Comparison of ENCODE assay signal across 9 mouse cellular contexts in genomic region chr1:179853421-179853820, GRCm38 (mm10). TPM values are rescaled to one million over a fixed set of nuclear protein-coding genes. Genes with fewer than 3 reads are reported as not detected.
A peak's percentile ranks its signal among the peaks of the same experiment; 100 is the strongest.
DNase-seq lines count a peak whose midpoint lies in the region; ATAC-seq lines count a peak whose summit lies in the region.
"Had no signal": no experiment of that assay in that cellular context is flagged by ENCODE, and none has a peak within 500 bp of the region (broad histone marks: within the 10 kb centered on the region; RNA-seq: fewer than 3 reads in every experiment).

No protein-coding gene starts in this region.

- peak; percentile 23 for DNase-seq in adrenal gland, postnatal 25 days
- DNase-seq in adrenal gland, postnatal 10 days = no peak
- peak; percentile 27 to 49 for DNase-seq in left cerebral cortex, adult 18-20 months (ENCODE audit: low spot score in 2 of 2)
- no peak for DNase-seq in left cerebral cortex, adult 8-10 months (ENCODE audit: low spot score in 2 of 2)
- peak; percentile 46 for DNase-seq in NIH3T3 (ENCODE audit: low read depth)
- peak; percentile 27 for DNase-seq in thymus, postnatal 25 days
- DNase-seq in hindbrain, embryonic 10.5 days (ENCODE audit: low spot score) = no peak

- H3K27ac ChIP-seq in limb, embryonic 15.5 days = no peak overlapping the region
- no peak overlapping the region for H3K27ac ChIP-seq in hindbrain, embryonic 10.5 days
- H3K27ac ChIP-seq: heart, embryonic 15.5 days had no signal

- H3K4me2 ChIP-seq in limb, embryonic 15.5 days = no peak overlapping the region
- H3K4me2 ChIP-seq: heart, embryonic 15.5 days had no signal

- no peak overlapping the region for H3K9ac ChIP-seq in limb, embryonic 15.5 days
- H3K9ac ChIP-seq: heart, embryonic 15.5 days had no signal

- 25% methylated on average over 4 of the region's 4 CpGs for whole genome bisulfite sequencing in limb, embryonic 15.5 days
- WGBS in hindbrain, embryonic 10.5 days = 50% methylated on average over 4 of the region's 4 CpGs

- H3K4me3 ChIP-seq in limb, embryonic 15.5 days = no peak overlapping the region
- no peak overlapping the region for H3K4me3 ChIP-seq in hindbrain, embryonic 10.5 days
- H3K4me3 ChIP-seq: heart, embryonic 15.5 days had no signal

- H3K27me3 ChIP-seq in limb, embryonic 15.5 days = no peaks in the 10 kb centered on the region
- H3K27me3 ChIP-seq in hindbrain, embryonic 10.5 days (ENCODE audit: insufficient read depth, poor library complexity, severe bottlenecking) = peaks cover 5% of the 10 kb centered on the region; the same call in 1 of the 2 replicates

- no peaks in the 10 kb centered on the region for H3K36me3 ChIP-seq in limb, embryonic 15.5 days
- no peaks in the 10 kb centered on the region for H3K36me3 ChIP-seq in hindbrain, embryonic 10.5 days
- H3K36me3 ChIP-seq: heart, embryonic 15.5 days had no signal

- H3K4me1 ChIP-seq in limb, embryonic 15.5 days = peaks cover 6% of the 10 kb centered on the region
- peaks cover 10% of the 10 kb centered on the region; the same call in 1 of the 2 replicates for H3K4me1 ChIP-seq in hindbrain, embryonic 10.5 days (replicated peaks)

- ATAC-seq in limb, embryonic 15.5 days (ENCODE audit: insufficient number of reproducible peaks, low FRiP score, low TSS enrichment, low read depth) = 0 out of 2 replicates have a peak, but pooled peaks have one; percentile 10

- H3K9me3 ChIP-seq in limb, embryonic 15.5 days = no peaks in the 10 kb centered on the region
- H3K9me3 ChIP-seq in hindbrain, embryonic 10.5 days = no peaks in the 10 kb centered on the region
- H3K9me3 ChIP-seq: heart, embryonic 15.5 days had no signal

RNA-seq across cellular contexts. Expression of gene Ahctf1, which starts 49.9 kb away (rescaled TPM):
- 38.1 and 41.6 TPM in 2 replicates for total RNA-seq in adrenal gland, postnatal 25 days (2021)
- 10 to 100 TPM; 32.5 to 36.3 TPM for total RNA-seq in adrenal gland, postnatal 10 days (2021)
- 10 to 100 TPM; 35.8 to 37.2 TPM for total RNA-seq in left cerebral cortex, adult 18-20 months (2021)
- 10 to 100 TPM; 35.4 to 38.4 (median 36.1) TPM for total RNA-seq in left cerebral cortex, adult 8-10 months (2022)
- polyA plus RNA-seq in limb, embryonic 15.5 days (2015; fragmentation: Nextera tagmentation; extraction: Ambion mirVana) = 17.8 and 20.6 TPM in 2 replicates
- 23.6 and 32.4 TPM in 2 replicates for polyA plus RNA-seq in hindbrain, embryonic 10.5 days (2016; fragmentation: Nextera tagmentation; extraction: Ambion mirVana)

RNA-seq across cellular contexts. Expression of gene Gm10518, which starts 50.2 kb away (rescaled TPM):
- not detected in 2 replicates for total RNA-seq in adrenal gland, postnatal 25 days (2021)
- total RNA-seq in adrenal gland, postnatal 10 days (2021) = not detected
- total RNA-seq in left cerebral cortex, adult 18-20 months (2021) = under 1 TPM in 1 of 2 experiments, not detected in 1; 0.26 TPM
- not detected for total RNA-seq in left cerebral cortex, adult 8-10 months (2022)
- 0.19 TPM in 1 of 2 replicates, not detected in the other for polyA plus RNA-seq in limb, embryonic 15.5 days (2015; fragmentation: Nextera tagmentation; extraction: Ambion mirVana)
- polyA plus RNA-seq in hindbrain, embryonic 10.5 days (2016; fragmentation: Nextera tagmentation; extraction: Ambion mirVana) = 0.15 and 0.18 TPM in 2 replicates
- polyA plus RNA-seq: heart, embryonic 15.5 days had no signal

Comparison
In these comparisons a context has a peak if more than half of its experiments do, and no peak if none do; other contexts are left out.
1. DNase-seq: peak in adrenal gland, postnatal 25 days (single experiment), left cerebral cortex, adult 18-20 months (2 of 2), NIH3T3 (single experiment) and thymus, postnatal 25 days (single experiment); none in adrenal gland, postnatal 10 days (single experiment), left cerebral cortex, adult 8-10 months (0 of 2) and hindbrain, embryonic 10.5 days (single experiment).